Mouse (Mus musculus) forebrain, embryonic 12.5 days (tissue): ENCODE measurements around the gene Hcrtr2. TPM values are rescaled to one million over a fixed set of nuclear protein-coding genes. Genes with fewer than 3 reads are reported as not detected.

ENCODE experiments used
- ATAC-seq: fragments of 200-750 bp; cut with Nextera tagmentation; 2 replicates; pipeline ENCODE4 v1.8.0; 2017; ENCODE audit warnings: moderate TSS enrichment; ENCODE audit not compliant: low FRiP score
- H3K27ac ChIP-seq: fragments of 300-500 bp; sonication (generic); 2 replicates; pipeline ENCODE4 v1.5.1; 2016; ENCODE audit warnings: mild to moderate bottlenecking
- H3K27me3 ChIP-seq: fragments of 300-500 bp; sonication (generic); 2 replicates; pipeline ENCODE4 v1.6.1; 2016; ENCODE audit warnings: mild to moderate bottlenecking
- H3K36me3 ChIP-seq: fragments of 300-500 bp; sonication (generic); replicated peaks from 2 replicates; pipeline ENCODE4 v1.6.1; 2016; ENCODE audit warnings: mild to moderate bottlenecking
- H3K4me1 ChIP-seq: fragments of 300-500 bp; sonication (generic); 2 replicates; pipeline ENCODE4 v1.6.1; 2016
- H3K4me2 ChIP-seq: fragments of 300-500 bp; sonication (generic); 2 replicates; pipeline ENCODE4 v1.6.1; 2016; ENCODE audit warnings: mild to moderate bottlenecking, moderate library complexity
- H3K4me3 ChIP-seq: fragments of 300-500 bp; sonication (generic); replicated peaks from 2 replicates; pipeline ENCODE4 v1.5.1; 2016; ENCODE audit warnings: mild to moderate bottlenecking
- H3K9ac ChIP-seq: fragments of 300-500 bp; sonication (generic); 2 replicates; pipeline ENCODE4 v1.6.1; 2016; ENCODE audit warnings: mild to moderate bottlenecking
- H3K9me3 ChIP-seq: fragments of 300-500 bp; sonication (generic); 2 replicates; pipeline ENCODE4 v1.6.1; 2016
- WGBS: fragments of 180-500 bp; shearing (Covaris S2); methylation state at CpG from one replicate; pipeline ENCODE4 v1.1.7; 2016; 5-methylcytosine and 5-hydroxymethylcytosine counted together
- polyA plus RNA-seq: library from polyadenylated mRNA; unstranded; fragments of >200 nt; fragmentation: Nextera tagmentation; extraction: Ambion mirVana; gene quantifications from 2 replicates; pipeline ENCODE4 v1.2.1, GENCODE M21; 2016

The Hcrtr2 gene
- polyA plus RNA-seq, 1 experiment from 2014 or later, result 0.72 TPM

DNA sequence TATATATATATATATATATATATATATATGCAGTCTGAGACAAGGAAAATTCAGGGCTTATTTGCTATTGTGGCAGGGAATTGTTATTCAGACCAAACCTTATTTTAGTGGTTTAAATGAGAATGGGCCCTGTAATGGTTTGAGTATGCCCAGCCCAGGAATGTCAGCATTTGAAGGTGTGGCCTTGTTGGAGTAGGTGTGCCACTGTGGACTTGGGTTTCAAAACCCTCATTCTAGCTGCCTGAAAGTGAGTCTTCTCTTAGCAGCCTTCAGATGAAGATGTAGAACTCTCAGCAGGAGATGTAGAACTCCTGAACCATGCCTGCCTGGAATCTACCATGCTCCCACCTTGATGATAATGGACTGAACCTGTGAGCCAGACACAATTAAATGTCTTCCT is 9.7 kb downstream of the Hcrtr2 start:
- H3K27ac ChIP-seq, result no peak overlapping the region
- H3K4me3 ChIP-seq, result no peak overlapping the region
- no peaks in the 10 kb centered on the region for H3K9me3 ChIP-seq
- H3K4me2 ChIP-seq, result no peak overlapping the region
- H3K27me3 ChIP-seq, result no peaks in the 10 kb centered on the region
- ATAC-seq, result no peak
- H3K36me3 ChIP-seq, result no peaks in the 10 kb centered on the region
- no peak overlapping the region for H3K9ac ChIP-seq
- H3K4me1 ChIP-seq, result no peaks in the 10 kb centered on the region

- Histone ChIP-seq H3K4me3 (no peak overlapping the region), H3K4me2 (no peak overlapping the region), H3K9ac (no peak overlapping the region), H3K27ac (no peak overlapping the region), H3K27me3 (no peaks in the 10 kb centered on the region), H3K4me1 (no peaks in the 10 kb centered on the region), H3K9me3 (no peaks in the 10 kb centered on the region), H3K36me3 (no peaks in the 10 kb centered on the region)
- ATAC-seq, result no peak
- 53% methylated on average over 1 of the region's 1 CpGs for WGBS
Measured at GRCm38 (mm10) chr9:76312221-76312620, 11.4 kb downstream of the Hcrtr2 start.

- H3K9ac ChIP-seq, result no peak overlapping the region
- no peaks in the 10 kb centered on the region for H3K27me3 ChIP-seq
- WGBS, result 71% methylated on average over 5 of the region's 5 CpGs
- H3K9me3 ChIP-seq, result no peaks in the 10 kb centered on the region
- H3K4me2 ChIP-seq, result no peak overlapping the region
- no peak for ATAC-seq
- no peaks in the 10 kb centered on the region for H3K4me1 ChIP-seq
- H3K27ac ChIP-seq, result no peak overlapping the region
- H3K4me3 ChIP-seq, result no peak overlapping the region
- no peaks in the 10 kb centered on the region for H3K36me3 ChIP-seq
Measured at GRCm38 (mm10) chr9:76291384-76291783, 32.3 kb downstream of the Hcrtr2 start.

DNA sequence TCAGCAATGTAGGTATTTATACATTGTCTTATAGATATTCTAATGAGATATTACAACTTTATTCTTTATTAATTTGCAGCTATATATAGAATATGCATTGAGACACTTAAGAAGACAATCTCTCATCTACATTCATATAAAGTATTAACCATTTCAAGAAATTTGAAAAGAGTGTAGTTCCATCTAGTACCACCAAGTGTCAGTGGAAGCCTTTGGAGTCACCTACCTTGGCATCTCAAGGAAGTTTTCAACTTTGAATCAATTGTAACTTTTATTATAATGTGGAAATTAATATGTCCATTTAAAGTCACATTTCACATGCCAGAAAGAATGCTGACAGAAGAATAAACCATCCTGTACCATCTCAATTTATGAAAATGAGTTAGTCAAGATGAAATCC is 52.8 kb downstream of the Hcrtr2 start:
- Histone ChIP-seq H3K4me2 (no peak overlapping the region), H3K27me3 (no peaks in the 10 kb centered on the region), H3K36me3 (no peaks in the 10 kb centered on the region), H3K27ac (no peak overlapping the region), H3K4me3 (no peak overlapping the region), H3K9me3 (no peaks in the 10 kb centered on the region), H3K9ac (no peak overlapping the region), H3K4me1 (no peaks in the 10 kb centered on the region)
- ATAC-seq, result no peak

GRCm38 (mm10) chr9:76257731-76258130 is 65.9 kb downstream of the Hcrtr2 start:
- Histone ChIP-seq H3K4me3 (no peak overlapping the region), H3K4me1 (no peaks in the 10 kb centered on the region), H3K4me2 (no peak overlapping the region), H3K9ac (no peak overlapping the region), H3K9me3 (no peaks in the 10 kb centered on the region), H3K27me3 (no peaks in the 10 kb centered on the region), H3K36me3 (no peaks in the 10 kb centered on the region), H3K27ac (no peak overlapping the region)
- WGBS, result 90% methylated on average over 5 of the region's 5 CpGs
- no peak for ATAC-seq

DNA sequence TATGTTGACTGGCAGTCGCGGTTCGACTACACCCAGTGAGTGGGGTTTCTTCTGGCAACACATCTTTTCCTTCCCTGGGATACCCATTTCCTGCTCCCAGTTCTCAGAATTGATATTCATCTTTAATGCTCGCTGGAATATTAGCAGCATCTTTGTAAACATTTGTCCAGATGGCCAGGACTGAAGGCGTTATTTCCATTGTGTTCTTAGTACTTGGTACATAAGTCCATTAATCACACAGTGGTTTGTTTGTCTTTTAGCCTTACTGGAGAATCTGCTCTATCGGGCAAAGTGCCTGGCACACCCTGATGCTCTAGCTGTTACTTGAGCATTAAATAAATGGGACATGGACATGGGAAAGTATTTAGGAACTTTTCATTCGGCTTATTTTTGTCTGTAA is 71.1 kb downstream of the Hcrtr2 start:
- H3K27me3 ChIP-seq, result no peaks in the 10 kb centered on the region
- no peak overlapping the region for H3K9ac ChIP-seq
- no peak overlapping the region for H3K27ac ChIP-seq
- WGBS, result 90% methylated on average over 7 of the region's 7 CpGs
- H3K4me3 ChIP-seq, result no peak overlapping the region
- H3K4me2 ChIP-seq, result no peak overlapping the region
- no peaks in the 10 kb centered on the region for H3K36me3 ChIP-seq
- no peaks in the 10 kb centered on the region for H3K9me3 ChIP-seq
- H3K4me1 ChIP-seq, result no peaks in the 10 kb centered on the region
- ATAC-seq, result no peak

GRCm38 (mm10) chr9:76252109-76252508 is 71.5 kb downstream of the Hcrtr2 start:
- H3K27me3 ChIP-seq, result no peaks in the 10 kb centered on the region
- no peaks in the 10 kb centered on the region for H3K9me3 ChIP-seq
- H3K36me3 ChIP-seq, result no peaks in the 10 kb centered on the region
- 94% methylated on average over 4 of the region's 4 CpGs for WGBS
- no peak overlapping the region for H3K4me3 ChIP-seq
- no peak overlapping the region for H3K9ac ChIP-seq
- no peak overlapping the region for H3K4me2 ChIP-seq
- no peak for ATAC-seq
- no peak overlapping the region for H3K27ac ChIP-seq
- no peaks in the 10 kb centered on the region for H3K4me1 ChIP-seq

DNA sequence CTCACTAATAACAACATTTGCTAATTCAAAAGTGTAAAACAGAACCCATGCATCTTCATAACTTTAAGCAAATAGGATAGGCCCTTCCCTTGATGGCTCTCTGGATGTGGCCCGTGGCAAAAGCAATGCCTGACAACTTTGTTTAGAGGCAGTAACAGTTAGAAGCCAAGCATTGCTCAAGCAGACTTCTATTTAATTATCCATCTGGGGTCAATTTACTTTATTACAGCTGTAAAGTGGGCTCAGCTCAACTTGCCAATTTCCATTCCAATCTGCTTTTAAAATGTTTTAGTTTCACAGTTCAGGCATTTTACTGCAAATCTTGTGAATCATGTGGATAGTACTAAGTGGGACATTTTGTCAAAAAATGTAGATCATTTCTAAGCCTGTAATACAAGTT is 81.3 kb downstream of the Hcrtr2 start:
- no peak for ATAC-seq
- Histone ChIP-seq H3K4me2 (no peak overlapping the region), H3K27me3 (no peaks in the 10 kb centered on the region), H3K27ac (no peak overlapping the region), H3K4me1 (no peaks in the 10 kb centered on the region), H3K9me3 (no peaks in the 10 kb centered on the region), H3K36me3 (no peaks in the 10 kb centered on the region), H3K4me3 (no peak overlapping the region), H3K9ac (no peak overlapping the region)
- 80% methylated on average over 1 of the region's 1 CpGs for WGBS

GRCm38 (mm10) chr9:76237946-76238345 is 85.7 kb downstream of the Hcrtr2 start:
- no peak overlapping the region for H3K4me2 ChIP-seq
- no peak overlapping the region for H3K27ac ChIP-seq
- no peaks in the 10 kb centered on the region for H3K27me3 ChIP-seq
- H3K9me3 ChIP-seq, result no peaks in the 10 kb centered on the region
- H3K4me1 ChIP-seq, result no peaks in the 10 kb centered on the region; the same call in 1 of the 2 replicates
- no peaks in the 10 kb centered on the region for H3K36me3 ChIP-seq
- 86% methylated on average over 5 of the region's 5 CpGs for WGBS
- ATAC-seq, result no peak
- no peak overlapping the region for H3K9ac ChIP-seq
- H3K4me3 ChIP-seq, result no peak overlapping the region

- ATAC-seq, result no peak
- H3K27me3 ChIP-seq, result no peaks in the 10 kb centered on the region
- WGBS, result 69% methylated on average over 12 of the region's 12 CpGs
Measured at GRCm38 (mm10) chr9:76237243-76237642, 86.4 kb downstream of the Hcrtr2 start.

DNA sequence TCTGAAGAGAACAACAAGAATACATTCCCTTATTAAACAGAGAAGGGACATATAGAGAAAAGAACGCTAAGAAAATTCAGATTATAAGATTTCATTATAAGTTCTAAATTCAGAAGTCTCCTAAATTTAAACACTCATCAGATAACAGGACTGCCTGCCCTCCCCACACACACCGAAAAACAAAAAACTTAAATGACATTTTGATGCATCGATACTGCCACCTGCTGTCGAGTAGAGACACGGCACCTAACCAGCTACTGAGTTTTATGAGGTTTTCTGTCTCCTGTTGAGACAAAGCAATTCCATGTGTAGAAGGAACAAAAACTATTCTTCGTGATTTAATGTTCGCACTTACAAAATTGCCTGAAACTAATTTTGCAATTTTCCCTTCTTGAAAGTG is 87.0 kb downstream of the Hcrtr2 start:
- ATAC-seq, result peak; percentile 81
- peak overlapping the region; percentile 40 for H3K4me3 ChIP-seq
- peak overlapping the region; percentile 69 for H3K4me2 ChIP-seq
- H3K27ac ChIP-seq, result no peak overlapping the region
- 2% methylated on average over 7 of the region's 7 CpGs for WGBS
- no peaks in the 10 kb centered on the region for H3K9me3 ChIP-seq
- H3K27me3 ChIP-seq, result no peaks in the 10 kb centered on the region
- no peaks in the 10 kb centered on the region; the same call in 1 of the 2 replicates for H3K4me1 ChIP-seq
- no peaks in the 10 kb centered on the region for H3K36me3 ChIP-seq
- H3K9ac ChIP-seq, result no peak overlapping the region

More at GRCm38 (mm10) chr9:76237243-76237642, 86.4 kb downstream of the Hcrtr2 start:
- Histone ChIP-seq H3K27ac (no peak overlapping the region), H3K4me1 (no peaks in the 10 kb centered on the region; the same call in 1 of the 2 replicates), H3K4me2 (no peak overlapping the region), H3K9ac (no peak overlapping the region), H3K36me3 (no peaks in the 10 kb centered on the region), H3K9me3 (no peaks in the 10 kb centered on the region), H3K4me3 (no peak overlapping the region)

DNA sequence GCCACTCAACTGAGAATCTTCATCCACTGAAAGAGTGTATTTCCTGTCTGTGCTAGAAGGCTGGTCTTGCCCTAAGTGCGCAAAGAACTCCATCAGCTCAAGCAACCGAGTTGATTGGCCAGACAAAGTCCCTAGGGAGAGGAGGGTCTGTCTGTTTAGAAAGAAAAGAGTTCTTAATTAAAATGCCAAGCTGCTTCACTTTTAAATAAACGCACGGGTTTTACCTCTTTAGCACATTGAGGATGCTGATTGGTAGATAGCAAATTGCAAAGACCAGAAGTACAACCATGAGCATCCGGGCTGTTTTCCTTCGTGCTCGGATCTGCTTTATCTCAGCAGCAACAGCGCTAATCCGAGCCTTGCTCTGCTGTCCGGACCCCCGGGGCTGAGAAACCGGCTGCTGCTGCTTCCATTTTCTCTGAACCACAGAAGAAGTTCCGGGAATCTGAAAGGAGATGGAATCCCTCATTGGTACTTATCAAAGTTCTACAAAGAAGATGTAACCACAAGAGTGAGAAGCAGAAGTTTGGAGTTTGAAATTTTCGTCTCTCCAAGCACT is 87.6 kb downstream of the Hcrtr2 start:
- no peaks in the 10 kb centered on the region for H3K27me3 ChIP-seq
- H3K4me2 ChIP-seq, result peak overlapping the region; percentile 69
- no peaks in the 10 kb centered on the region for H3K9me3 ChIP-seq
- H3K4me1 ChIP-seq, result no peaks in the 10 kb centered on the region; the same call in 1 of the 2 replicates
- peak; percentile 80 for ATAC-seq
- WGBS, result under 1% methylated on average over 14 of the region's 14 CpGs
- H3K36me3 ChIP-seq, result no peaks in the 10 kb centered on the region
- H3K27ac ChIP-seq, result peak overlapping the region; percentile 70
- H3K9ac ChIP-seq, result peak overlapping the region; percentile 51; the same call in 1 of the 2 replicates
- H3K4me3 ChIP-seq, result peak overlapping the region; percentile 40

DNA sequence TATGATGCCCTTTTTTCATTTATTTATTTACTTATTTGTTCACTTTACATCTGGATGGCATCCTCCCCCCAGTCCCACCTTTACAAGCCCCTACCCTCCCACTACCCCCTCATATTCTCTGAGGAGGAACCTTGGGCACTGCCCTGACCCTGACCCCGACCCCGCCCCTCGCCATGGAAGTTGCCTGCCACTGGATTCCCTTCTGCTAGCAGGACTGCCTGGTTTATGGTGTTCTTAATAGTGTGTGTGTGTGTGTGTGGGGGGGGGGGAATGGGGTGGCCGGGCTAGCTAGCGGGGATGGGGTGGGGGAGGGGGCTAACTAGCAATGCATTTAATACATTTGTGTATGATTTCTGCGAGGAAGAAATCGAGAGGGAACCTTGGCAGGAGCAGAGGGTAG is 88.8 kb downstream of the Hcrtr2 start:
- no peak overlapping the region for H3K4me2 ChIP-seq
- H3K4me3 ChIP-seq, result no peak overlapping the region
- H3K9me3 ChIP-seq, result no peaks in the 10 kb centered on the region
- ATAC-seq, result no peak
- 65% methylated on average over 7 of the region's 7 CpGs for WGBS
- H3K36me3 ChIP-seq, result no peaks in the 10 kb centered on the region
- H3K27ac ChIP-seq, result no peak overlapping the region
- H3K9ac ChIP-seq, result no peak overlapping the region
- H3K4me1 ChIP-seq, result no peaks in the 10 kb centered on the region; the same call in 1 of the 2 replicates
- no peaks in the 10 kb centered on the region for H3K27me3 ChIP-seq
